Mouse (Mus musculus) urinary bladder, adult 18-20 months (tissue): ENCODE measurements around the gene Tmem238.
"Not testable (repeated sequence)": the region's sequence is repeated elsewhere in the genome, so short reads cannot be mapped to it uniquely, and the experiment has no call there.

Experiments used
- DNase-seq, 2 experiments: peaks; one replicate each; pipeline ENCODE4 v3.0.0; 2022; ENCODE audit warnings: low spot score in 2 of 2, mixed read lengths in 2 of 2

Tmem238 gene

GRCm38 (mm10) chr7:4789436-4789935 is at the start of gene Tmem238:
Gene Tmem238, minus strand, starts transcription at chr7:4789656.
- peak in 1 of 2 experiments; percentile 76 for DNase-seq

DNA sequence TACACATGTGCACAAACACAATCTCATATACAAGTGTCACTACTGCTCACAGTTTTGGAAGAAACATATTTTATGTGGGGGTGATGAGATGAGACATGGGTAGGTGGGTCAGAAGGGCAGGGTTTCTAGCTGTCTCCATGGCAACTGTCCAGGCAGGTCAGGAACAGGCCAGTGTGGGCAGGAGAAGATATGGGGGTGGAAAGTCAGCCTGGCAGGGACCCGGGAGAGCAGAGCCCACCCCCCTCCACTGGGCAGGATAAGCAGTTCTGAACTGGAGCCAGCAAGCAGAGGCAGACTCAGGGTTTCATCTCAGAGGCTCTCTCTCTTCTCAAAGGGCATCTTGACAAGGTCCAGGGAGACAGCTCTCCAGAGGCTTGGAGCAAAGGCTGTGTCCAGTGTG is 48.2 kb upstream of the Tmem238 start:
- no peak for DNase-seq

- DNase-seq = peak; percentile 50 to 55
Measured at GRCm38 (mm10) chr7:4836351-4836792, 46.9 kb upstream of the Tmem238 start.

DNA sequence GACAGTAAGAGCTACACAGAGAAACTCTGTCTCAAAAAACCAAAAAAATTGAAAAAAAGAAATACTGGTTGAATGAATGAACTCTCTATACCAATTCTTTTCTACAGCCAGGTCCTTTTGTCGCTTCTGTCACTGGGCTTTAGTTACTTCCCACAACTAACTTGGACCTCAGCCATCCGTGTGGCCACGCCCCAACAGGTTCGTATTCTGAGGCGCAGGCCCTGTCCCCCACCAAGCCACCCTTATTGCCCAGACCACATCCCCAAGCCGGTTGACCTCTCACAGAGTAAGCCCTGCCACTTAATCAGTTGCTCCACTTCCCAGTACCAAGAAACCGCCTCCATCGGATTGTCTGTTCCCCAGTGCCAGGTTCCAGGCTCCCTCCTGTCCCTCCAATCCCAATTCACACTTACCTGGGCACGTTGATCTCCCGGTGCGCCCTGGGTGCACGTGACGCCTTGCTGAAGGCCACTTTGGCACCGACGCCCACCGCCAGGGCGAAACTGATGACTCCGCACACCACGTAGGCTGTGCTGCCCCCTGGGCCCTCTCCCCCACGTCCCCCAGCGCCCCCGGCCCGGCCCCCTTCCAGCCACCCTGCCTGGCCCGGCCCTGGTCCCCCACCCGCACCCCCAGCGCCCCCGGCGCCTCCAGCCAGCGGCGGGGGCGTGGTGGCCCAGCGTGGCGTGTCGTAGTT is 46.3 kb upstream of the Tmem238 start:
- no peak for DNase-seq

GRCm38 (mm10) chr7:4830476-4830875 is 41.0 kb upstream of the Tmem238 start:
- no peak for DNase-seq

DNA sequence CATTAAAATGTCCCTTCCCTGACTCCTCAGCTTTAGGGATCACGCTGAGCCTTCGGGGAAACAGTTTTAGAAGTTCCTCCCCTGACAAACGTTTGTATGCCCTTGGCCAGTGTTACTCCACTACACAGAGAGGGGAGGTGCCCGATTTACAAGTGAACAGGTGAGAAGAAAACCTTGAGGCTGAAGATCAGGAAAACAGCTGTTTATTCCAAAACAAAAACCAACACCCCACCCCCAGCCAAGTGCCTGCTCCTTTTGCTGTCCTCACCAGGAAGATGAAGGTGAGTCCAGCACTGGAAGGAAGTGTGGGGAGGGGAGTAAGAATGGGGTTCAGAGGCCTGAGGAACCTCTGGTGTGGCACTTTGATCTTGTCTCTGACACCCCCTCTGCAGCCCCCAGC is 35.9 kb upstream of the Tmem238 start:
- no peak for DNase-seq

DNA sequence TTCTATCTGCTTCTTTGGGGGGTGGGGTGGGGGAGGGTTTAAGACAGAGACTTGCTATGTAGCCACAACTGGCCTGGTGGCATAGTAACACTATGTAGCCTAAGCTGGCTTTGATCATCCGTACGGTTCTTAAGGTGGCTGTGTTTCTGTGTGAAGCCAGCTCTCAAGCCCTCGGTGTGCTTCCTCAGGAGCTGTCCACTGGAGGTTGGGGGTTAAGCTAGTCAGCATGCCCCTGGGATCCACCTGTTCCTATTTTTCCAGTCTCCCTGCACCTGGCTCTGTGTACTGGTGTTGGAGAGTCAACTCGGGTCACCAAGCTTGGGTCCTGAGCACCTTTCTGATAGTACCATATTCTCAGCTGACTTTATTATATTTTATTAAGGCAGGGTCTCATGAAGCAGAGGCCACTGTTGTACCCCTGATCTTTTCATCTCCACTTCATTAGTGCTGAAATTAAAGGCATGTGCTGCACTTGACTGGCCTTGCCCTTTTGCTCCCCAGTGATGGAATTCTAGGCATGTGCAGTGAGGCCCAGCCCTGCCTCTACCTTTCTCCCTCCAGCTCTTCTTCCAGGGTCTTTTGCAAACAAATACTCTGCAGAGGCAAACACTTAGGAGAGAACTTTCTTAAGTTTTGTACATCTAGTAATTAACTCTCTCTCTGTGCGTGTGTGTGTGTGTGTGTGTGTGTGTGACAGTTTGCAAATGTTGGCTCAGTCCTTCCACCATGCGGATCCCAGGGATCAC is 32.9 kb upstream of the Tmem238 start:
- no peak for DNase-seq

DNA sequence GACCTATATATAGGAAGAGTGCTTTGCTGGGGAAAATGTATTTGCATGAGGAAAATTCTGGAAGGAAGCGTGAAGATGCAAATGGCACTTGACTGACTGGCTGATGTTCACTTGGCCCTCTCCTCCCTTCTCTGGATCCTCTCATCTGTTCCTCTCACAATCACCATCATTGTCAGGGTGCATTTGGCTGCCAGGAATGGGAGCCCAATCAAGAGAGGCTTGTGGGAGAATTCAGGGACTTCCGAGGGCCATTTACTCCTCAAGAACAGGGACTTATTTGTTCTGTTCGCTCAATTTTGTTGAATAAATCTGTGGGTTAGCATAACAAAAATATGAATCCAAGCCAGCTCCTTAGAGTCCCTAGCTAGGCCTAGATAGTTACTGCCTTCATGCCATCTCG is 32.2 kb upstream of the Tmem238 start:
- no peak for DNase-seq

DNA sequence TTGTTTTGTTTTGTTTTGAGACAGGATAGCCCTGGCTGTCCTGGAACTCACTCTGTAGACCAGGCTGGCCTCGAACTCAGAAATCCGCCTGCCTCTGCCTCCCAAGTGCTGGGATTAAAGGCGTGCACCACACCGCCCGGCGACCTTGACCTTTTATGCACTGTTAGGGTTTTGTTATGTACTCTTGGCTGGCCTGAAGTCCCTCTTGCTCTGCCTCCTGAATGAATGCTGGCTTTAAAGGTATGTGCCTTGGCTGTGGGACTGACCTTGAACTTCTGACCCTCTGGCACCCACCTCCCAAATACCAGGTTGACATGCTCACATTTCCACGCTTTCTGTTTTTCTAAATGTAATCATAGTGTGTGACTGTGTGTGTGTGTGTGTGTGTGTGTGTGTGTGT is 31.5 kb upstream of the Tmem238 start:
- not testable (repeated sequence) for DNase-seq

DNA sequence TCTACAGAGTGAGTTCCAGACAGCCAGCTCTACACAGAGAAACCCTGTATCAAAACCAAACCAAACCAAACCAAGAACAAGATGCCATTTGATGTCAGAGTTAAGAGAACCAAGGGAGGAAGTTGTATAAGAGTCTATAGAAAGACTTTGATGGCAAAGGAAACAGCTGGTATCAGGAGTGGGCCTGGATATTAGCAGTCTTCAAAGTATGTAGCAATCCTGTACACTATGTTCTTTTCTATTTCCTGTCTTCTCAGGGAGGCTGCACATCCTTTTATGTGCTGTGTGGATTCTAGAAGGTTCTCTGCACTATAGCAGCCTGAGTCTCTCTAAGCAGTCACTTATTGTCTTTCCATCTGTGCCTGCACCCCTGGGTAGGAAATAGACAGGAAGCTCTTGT is 27.1 kb upstream of the Tmem238 start:
- no peak for DNase-seq

GRCm38 (mm10) chr7:4813105-4813791 is 23.8 kb upstream of the Tmem238 start:
- no peak for DNase-seq

DNA sequence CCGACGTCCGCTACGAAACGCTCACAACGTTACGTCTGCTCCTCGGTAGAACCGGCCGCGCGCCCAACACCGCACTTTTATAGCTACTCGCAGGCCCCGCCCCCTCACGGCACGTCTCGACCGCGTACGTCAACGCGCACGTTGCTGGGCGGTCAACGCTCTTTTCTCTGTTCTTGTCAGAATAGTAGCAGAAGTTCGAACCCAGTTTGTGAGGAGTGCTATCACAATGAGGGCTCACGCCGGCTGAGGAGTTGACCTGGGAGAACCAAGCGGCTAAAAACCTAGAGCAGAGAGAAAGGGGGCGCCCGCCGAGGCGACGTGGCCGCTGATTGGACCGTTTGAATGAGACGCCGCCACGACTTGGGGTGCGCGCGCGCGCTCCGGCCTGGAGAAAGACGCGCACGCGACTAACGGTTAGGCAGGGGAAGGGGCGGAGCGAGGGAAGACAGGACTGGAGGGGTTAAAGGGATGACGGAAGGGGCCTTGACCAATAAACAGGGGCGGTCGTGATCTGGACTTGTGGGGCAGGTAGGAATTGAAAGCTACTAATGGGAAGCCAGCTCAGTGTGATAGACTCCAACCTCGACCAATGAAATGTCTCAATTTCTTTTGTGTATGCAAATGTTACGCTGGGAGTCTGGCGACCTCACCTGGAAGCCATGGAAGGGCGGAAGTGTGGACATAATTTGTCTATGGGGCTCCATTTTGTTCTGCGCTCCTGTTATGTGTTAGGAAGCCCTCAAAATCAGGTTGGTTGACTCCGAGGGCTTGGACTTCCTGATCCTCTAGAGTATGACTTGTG is 23.0 kb upstream of the Tmem238 start, which contains the start of gene Ube2s:
Gene Ube2s, minus strand, starts transcription at position 288 of the 802 bp plus-strand sequence.
- DNase-seq = peak; percentile 97 to 99

DNA sequence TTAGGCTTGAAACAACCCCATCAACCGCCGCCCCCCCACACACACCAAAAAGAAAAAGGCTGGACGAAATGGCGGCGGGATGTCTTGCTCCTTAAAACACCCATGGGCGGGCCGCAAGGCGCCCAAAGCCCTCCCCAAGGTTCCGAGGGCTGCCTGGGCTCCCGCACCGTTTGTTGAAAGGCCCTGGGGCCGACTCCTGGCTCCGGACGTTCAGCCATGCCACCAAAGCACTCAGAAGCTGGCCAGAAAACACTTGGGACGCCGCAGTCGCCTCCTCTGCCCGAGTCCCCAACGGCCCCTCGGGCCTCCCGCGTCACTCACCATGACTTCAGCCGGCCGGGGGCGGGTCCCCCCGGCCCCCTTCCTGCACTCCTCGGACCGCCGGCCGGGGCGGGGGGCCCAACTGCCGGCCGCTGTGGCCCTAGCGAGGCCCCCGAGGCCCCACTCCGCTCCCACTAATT is 22.4 kb upstream of the Tmem238 start:
- DNase-seq = peak; percentile 31 to 57

- DNase-seq = not testable (repeated sequence)
Measured at GRCm38 (mm10) chr7:4811131-4811530, 21.7 kb upstream of the Tmem238 start.

DNA sequence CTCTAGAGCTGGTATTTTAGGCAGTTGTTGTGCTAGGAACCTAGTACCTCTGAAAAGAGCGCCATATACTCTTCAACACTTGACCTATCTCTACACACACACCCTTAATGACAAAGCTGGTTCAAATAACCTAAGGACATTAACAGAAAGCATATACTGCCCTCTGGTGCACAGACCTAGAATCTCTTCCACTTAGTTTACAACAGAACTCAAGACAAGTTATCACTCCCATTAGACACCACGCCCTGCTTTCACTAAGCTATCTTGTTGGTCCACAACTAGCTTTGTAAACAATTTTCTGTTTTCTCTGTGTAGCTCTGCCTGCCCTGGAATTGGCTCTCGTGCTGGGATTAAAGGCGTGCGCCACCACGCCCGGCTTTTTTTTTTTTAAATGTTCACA is 17.3 kb upstream of the Tmem238 start:
- DNase-seq = no peak

- DNase-seq = no peak
Measured at GRCm38 (mm10) chr7:4802247-4802646, 12.8 kb upstream of the Tmem238 start.

DNA sequence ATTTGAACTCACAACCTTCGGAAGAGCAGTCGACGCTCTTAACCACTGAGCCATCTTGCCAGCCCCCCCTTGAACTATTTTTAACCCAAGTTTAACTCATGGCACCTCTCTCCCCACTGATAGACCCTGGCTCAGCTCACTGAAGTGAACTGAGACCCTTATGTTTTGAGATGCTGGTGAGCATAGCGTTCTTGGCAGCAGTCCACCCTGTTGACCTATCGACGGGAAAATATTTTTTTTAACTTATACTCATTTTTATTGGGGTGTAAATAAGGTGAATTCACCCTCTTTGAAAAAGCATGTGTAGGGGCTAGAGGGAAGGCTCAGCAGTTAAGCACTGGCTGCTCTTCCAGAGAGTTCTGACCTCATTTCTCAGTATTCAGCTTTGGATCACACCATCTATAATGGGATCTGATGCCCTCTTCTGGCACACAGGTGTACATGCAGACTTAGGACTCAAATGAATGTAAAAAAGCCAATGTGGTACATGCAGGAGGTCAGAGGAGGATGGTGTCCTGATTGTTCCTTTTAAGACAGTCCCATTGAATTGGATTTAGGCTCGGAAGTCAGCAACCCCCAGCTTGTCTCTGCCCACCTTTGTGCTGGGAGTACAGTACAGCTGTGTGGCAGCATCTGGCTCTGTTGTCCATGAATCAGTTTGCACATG is 6.4 kb upstream of the Tmem238 start:
- DNase-seq = no peak

GRCm38 (mm10) chr7:4794631-4795168 is 5.2 kb upstream of the Tmem238 start:
- no peak for DNase-seq

- DNase-seq = no peak
Measured at GRCm38 (mm10) chr7:4793674-4794073, 4.2 kb upstream of the Tmem238 start.

GRCm38 (mm10) chr7:4793248-4793647 is 3.8 kb upstream of the Tmem238 start:
- DNase-seq = not testable (repeated sequence)
